Mouse (Mus musculus) B cell, adult 2 months (primary cell): Measurements from ENCODE around the gene Ampd3.

Experiments
- DNase-seq, 2 experiments: peaks; one replicate each; pipeline ENCODE4 v3.0.0; 2022

Ampd3 gene

GRCm38 (mm10) chr7:110847321-110847720, 79.3 kb downstream of the Ampd3 start:
- DNase-seq = no peak

GRCm38 (mm10) chr7:110848371-110848770, 80.4 kb downstream of the Ampd3 start:
- no peak for DNase-seq

GRCm38 (mm10) chr7:110851541-110852203, 83.7 kb downstream of the Ampd3 start:
- no peak for DNase-seq

GRCm38 (mm10) chr7:110853611-110854010, 85.6 kb downstream of the Ampd3 start:
- no peak for DNase-seq

- no peak for DNase-seq
Measured at GRCm38 (mm10) chr7:110854519-110854918, 86.5 kb downstream of the Ampd3 start.

- no peak for DNase-seq
Measured at GRCm38 (mm10) chr7:110854927-110855546, 87.0 kb downstream of the Ampd3 start.

GRCm38 (mm10) chr7:110855604-110856003, 87.6 kb downstream of the Ampd3 start:
- DNase-seq = no peak

GRCm38 (mm10) chr7:110860129-110860528, 92.1 kb downstream of the Ampd3 start:
- no peak for DNase-seq
